Mouse (Mus musculus): ENCODE data around the gene Ntf5. TPM values are rescaled to one million over a fixed set of nuclear protein-coding genes. Genes with fewer than 3 reads are reported as not detected.
"Not testable (repeated sequence)": the region's sequence is repeated elsewhere in the genome, so short reads cannot be mapped to it uniquely, and the experiment has no call there.

Ntf5 gene
- total RNA-seq, 2 experiments from 2014 or later, result not detected

DNA sequence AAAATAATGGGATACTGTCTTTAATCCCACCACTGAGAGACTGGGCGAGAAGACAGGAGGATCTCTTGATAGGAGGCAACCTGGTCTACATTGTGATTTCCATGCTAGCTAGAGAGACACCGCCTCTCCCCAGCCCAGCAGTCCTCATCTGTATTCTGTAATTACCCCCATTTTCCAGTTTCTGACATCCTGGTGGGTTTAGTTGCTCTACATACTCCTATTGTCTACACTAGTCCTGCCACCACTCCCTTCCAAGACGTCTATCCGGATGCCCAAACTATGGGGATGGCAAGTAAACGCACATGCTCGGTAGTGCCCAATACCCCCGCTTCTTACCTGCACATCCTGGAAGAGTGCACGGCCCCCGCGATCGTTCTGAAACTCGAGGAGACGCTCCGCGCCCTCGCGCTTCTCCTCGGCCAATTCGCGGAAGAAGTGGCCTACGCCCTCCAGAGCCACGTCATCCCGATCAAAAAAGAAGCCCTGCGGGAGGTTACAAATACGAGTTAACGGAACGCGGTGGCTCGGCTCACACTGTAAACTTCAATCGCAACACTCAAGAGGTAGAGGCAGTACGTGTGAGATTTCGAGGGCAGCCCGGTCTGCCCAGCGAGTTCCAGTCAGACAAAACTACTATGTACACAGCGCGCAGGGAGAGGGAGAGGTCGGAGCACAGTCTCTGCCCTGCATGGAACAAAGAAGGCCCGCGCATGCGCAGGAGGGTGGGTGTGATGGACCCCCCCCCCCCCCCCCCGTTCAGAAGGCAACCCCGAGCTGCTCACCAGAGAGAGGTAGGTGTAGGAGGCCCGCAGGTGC lies 45.5 kb downstream of the Ntf5 start:
- intact Hi-C loops (cut with DNase I), result no loop called here
- DNase-seq (ENCODE audit: low spot score in 2 of 2), result peak; percentile 78 to 80

DNA sequence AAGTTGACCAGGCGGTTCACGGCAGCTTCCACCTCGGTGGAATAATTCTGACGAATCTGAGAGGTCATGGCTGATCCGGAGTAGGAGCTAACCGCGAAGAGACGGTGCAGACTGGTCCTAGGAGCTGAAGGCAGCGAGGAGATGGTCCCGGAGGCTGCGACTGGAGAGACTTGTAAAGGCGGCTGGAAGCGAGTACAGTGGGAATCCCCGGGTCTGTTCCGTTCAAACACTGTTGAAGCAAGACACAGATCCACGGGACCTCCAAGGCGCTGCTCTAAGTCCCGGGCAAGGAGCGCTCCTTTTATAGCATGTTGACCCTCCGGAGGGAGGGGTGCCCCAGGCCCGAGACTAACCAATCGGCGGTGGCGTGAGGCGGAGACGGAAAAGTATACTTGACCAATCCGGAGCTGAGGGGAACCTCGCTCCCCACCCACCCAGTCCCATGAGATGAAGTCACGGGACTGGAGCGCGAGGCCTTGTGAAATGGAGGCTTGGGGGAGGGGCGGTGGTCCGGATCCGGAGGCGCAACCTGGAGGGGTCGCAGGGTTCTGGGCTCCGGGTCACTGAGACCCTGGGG lies 46.2 kb downstream of the Ntf5 start, which contains the start of gene Ftl1:
Gene Ftl1 (minus strand): TSS at position 321 of the 577 bp plus-strand sequence.
- intact Hi-C loops (cut with DNase I), result loop anchor here (10.0 kb wide), 1 partner anchor 245 kb away; the partner anchor contains the start of gene Dbp
- DNase-seq (ENCODE audit: low spot score in 2 of 2), result peak; percentile 97 to 99

- no peak for DNase-seq (ENCODE audit: low spot score in 2 of 2)
- intact Hi-C loops (cut with DNase I), result loop anchor here (10.0 kb wide), 1 partner anchor 244 kb away; the partner anchor contains the start of gene Dbp
Observed at GRCm38 (mm10) chr7:45460377-45460776, 46.9 kb downstream of the Ntf5 start.

DNA sequence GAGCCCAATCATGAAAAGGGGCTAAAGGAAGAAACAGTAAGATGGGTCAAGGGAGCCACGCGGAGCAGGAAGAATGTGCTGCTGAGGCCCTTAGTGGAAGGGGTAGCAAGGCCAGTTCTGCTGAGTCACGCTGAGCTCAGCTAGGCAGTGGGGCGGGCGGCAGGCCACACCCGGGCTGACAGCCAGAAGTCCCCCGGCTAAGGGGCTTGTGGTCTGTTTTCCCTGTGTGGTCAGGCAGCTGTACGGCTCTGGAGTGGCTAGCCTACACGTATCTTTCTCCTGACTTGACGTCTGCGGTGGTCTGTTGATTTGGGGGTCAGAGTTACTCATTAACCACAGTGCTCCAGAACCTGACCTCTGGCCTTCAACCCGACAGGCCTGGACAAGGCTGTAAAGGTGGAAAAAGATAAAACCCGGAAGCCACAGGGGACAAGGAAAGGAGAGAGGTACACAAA lies 47.4 kb downstream of the Ntf5 start:
- peak; percentile 41 to 42 for DNase-seq (ENCODE audit: low spot score in 2 of 2)
- intact Hi-C loops (cut with DNase I), result loop anchor here (10.0 kb wide), 1 partner anchor 244 kb away; the partner anchor contains the start of gene Dbp

DNA sequence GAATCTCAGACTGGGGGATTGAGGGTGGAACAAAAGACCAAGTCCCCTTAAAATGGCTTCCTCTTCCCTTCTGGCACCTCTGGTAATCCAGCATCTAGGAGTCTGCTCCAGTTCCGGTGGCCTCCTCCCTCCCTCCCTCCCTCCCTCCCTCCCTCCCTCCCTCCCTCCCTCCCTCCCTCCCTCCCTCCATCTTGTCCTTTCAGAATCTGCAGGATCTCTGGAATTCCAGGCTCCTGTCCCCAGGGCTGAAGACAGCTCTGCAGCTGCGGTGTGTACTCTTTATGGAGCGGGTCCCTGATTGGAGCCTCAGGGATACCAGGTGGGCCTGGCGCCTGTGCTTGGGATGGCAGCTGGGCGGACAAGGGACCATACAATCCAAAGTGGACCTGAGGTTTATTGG lies 47.8 kb downstream of the Ntf5 start:
- intact Hi-C loops (cut with DNase I), result loop anchor here (10.0 kb wide), 1 partner anchor 243 kb away; the partner anchor contains the start of gene Dbp
- no peak for DNase-seq (ENCODE audit: low spot score in 2 of 2)

GRCm38 (mm10) chr7:45461781-45462180 lies 48.3 kb downstream of the Ntf5 start:
- intact Hi-C loops (cut with DNase I), result loop anchor here (10.0 kb wide), 1 partner anchor 243 kb away; the partner anchor contains the start of gene Dbp

GRCm38 (mm10) chr7:45462325-45462724 lies 48.8 kb downstream of the Ntf5 start:
- intact Hi-C loops (cut with DNase I), result loop anchor here (10.0 kb wide), 1 partner anchor 242 kb away; the partner anchor contains the start of gene Dbp
- DNase-seq (ENCODE audit: low spot score in 2 of 2), result no peak

More at GRCm38 (mm10) chr7:45461781-45462180, 48.3 kb downstream of the Ntf5 start:
- no peak for DNase-seq (ENCODE audit: low spot score in 2 of 2)

- intact Hi-C loops (cut with DNase I), result loop anchor here (10.0 kb wide), 1 partner anchor 242 kb away; the partner anchor contains the start of gene Dbp
Observed at GRCm38 (mm10) chr7:45462868-45463267, 49.4 kb downstream of the Ntf5 start.

GRCm38 (mm10) chr7:45463987-45464778 lies 50.7 kb downstream of the Ntf5 start:
- intact Hi-C loops (cut with DNase I), result loop anchor here (10.0 kb wide), 1 partner anchor 241 kb away; the partner anchor contains the start of gene Dbp
- DNase-seq (ENCODE audit: low spot score in 2 of 2), result no peak

More at GRCm38 (mm10) chr7:45462868-45463267, 49.4 kb downstream of the Ntf5 start:
- DNase-seq (ENCODE audit: low spot score in 2 of 2), result not testable (repeated sequence)

GRCm38 (mm10) chr7:45465112-45465511 lies 51.6 kb downstream of the Ntf5 start:
- no peak for DNase-seq (ENCODE audit: low spot score in 2 of 2)
- intact Hi-C loops (cut with DNase I), result loop anchor here (10.0 kb wide), 1 partner anchor 240 kb away; the partner anchor contains the start of gene Dbp

GRCm38 (mm10) chr7:45465549-45465948 lies 52.1 kb downstream of the Ntf5 start:
- DNase-seq (ENCODE audit: low spot score in 2 of 2), result no peak

GRCm38 (mm10) chr7:45466283-45467089 lies 53.0 kb downstream of the Ntf5 start, which contains the start of gene Bax:
TSS of gene Bax (minus strand) at chr7:45466898.
- peak; percentile 97 to 98 for DNase-seq (ENCODE audit: low spot score in 2 of 2)
- intact Hi-C loops (cut with DNase I), result loop anchor here (10.0 kb wide), 1 partner anchor 238 kb away; the partner anchor contains the start of gene Dbp

More at GRCm38 (mm10) chr7:45465549-45465948, 52.1 kb downstream of the Ntf5 start:
- intact Hi-C loops (cut with DNase I), result loop anchor here (10.0 kb wide), 1 partner anchor 239 kb away; the partner anchor contains the start of gene Dbp

Small RNA genes within 50 kb of the gene (microRNA-seq; reads per million reads assigned to microRNA genes)
- gene Gm22133, result 0 to 0.26 reads per million in 2 experiments

Other genes starting within 250 kb of the Ntf5 start
- gene Slc17a7, start 249.7 kb upstream of the Ntf5 start, total RNA-seq (2021), result 1,000 to 10,000 TPM; 1,570 to 1,628 TPM
- under 1 TPM in 1 of 2 experiments, not detected in 1; 0.18 TPM for gene Gfy, start 234.1 kb upstream of the Ntf5 start, total RNA-seq (2021)
- not detected for gene Pth2, start 232.7 kb upstream of the Ntf5 start, total RNA-seq (2021)
- gene Ccdc155, start 208.8 kb upstream of the Ntf5 start, total RNA-seq (2021), result 1 to 10 TPM; 3.0 to 3.5 TPM
- gene Dkkl1, start 201.5 kb upstream of the Ntf5 start, total RNA-seq (2021), result 10 to 100 TPM; 13.7 to 17.3 TPM
- gene Tead2, start 197.9 kb upstream of the Ntf5 start, total RNA-seq (2021), result 1 to 10 TPM; 5.6 to 6.1 TPM
- 1 to 10 TPM; 3.4 to 4.0 TPM for gene Cd37, start 174.6 kb upstream of the Ntf5 start, total RNA-seq (2021)
- 1 to 10 TPM in 1 of 2 experiments, under 1 TPM in 1; 0.97 to 1.1 TPM for gene Slc6a16, start 172.6 kb upstream of the Ntf5 start, total RNA-seq (2021)
- under 1 TPM; 0.40 to 0.59 TPM for gene Slc6a21, start 136.2 kb upstream of the Ntf5 start, total RNA-seq (2021)
- gene Trpm4, start 79.9 kb upstream of the Ntf5 start, total RNA-seq (2021), result 10 to 100 TPM; 19.5 to 21.3 TPM
- gene Hrc, start 78.4 kb upstream of the Ntf5 start, total RNA-seq (2021), result 1 to 10 TPM in 1 of 2 experiments, under 1 TPM in 1; 0.99 to 1.2 TPM
- 100 to 1,000 TPM; 159 to 168 TPM for gene Ppfia3, start 46.7 kb upstream of the Ntf5 start, total RNA-seq (2021)
- 100 to 1,000 TPM; 198 to 216 TPM for gene Lin7b, start 43.1 kb upstream of the Ntf5 start, total RNA-seq (2021)
- gene Snrnp70, start 18.0 kb upstream of the Ntf5 start, total RNA-seq (2021), result 100 to 1,000 TPM; 373 to 398 TPM
- gene Kcna7, start 8.0 kb upstream of the Ntf5 start, total RNA-seq (2021), result under 1 TPM in 1 of 2 experiments, not detected in 1; 0.15 TPM
- not detected for gene Lhb, start 7.1 kb downstream of the Ntf5 start, total RNA-seq (2021)
- gene Gys1, start 21.1 kb downstream of the Ntf5 start, total RNA-seq (2021), result 10 to 100 TPM; 14.4 to 16.3 TPM
- 10 to 100 TPM; 32.1 to 35.6 TPM for gene Ruvbl2, start 24.4 kb downstream of the Ntf5 start, total RNA-seq (2021)
- gene Ftl1, start 46.2 kb downstream of the Ntf5 start, total RNA-seq (2021), result 100 to 1,000 TPM; 287 to 302 TPM
- gene Bax, start 53.2 kb downstream of the Ntf5 start, total RNA-seq (2021), result 10 to 100 TPM; 75.0 to 81.0 TPM
- gene Tulp2, start 68.2 kb downstream of the Ntf5 start, total RNA-seq (2021), result not detected
- gene Gm45808, start 73.1 kb downstream of the Ntf5 start, total RNA-seq (2021), result 1 to 10 TPM in 1 of 2 experiments, under 1 TPM in 1; 0.88 to 1.7 TPM
- 1 to 10 TPM; 2.8 to 2.9 TPM for gene Dhdh, start 75.1 kb downstream of the Ntf5 start, total RNA-seq (2021)
- gene Nucb1, start 96.7 kb downstream of the Ntf5 start, total RNA-seq (2021), result 100 to 1,000 TPM; 109 to 110 TPM
- 10 to 100 TPM; 24.2 to 33.3 TPM for gene Ppp1r15a, start 112.6 kb downstream of the Ntf5 start, total RNA-seq (2021)
- 1 to 10 TPM; 1.0 to 2.4 TPM for gene Plekha4, start 112.6 kb downstream of the Ntf5 start, total RNA-seq (2021)
- gene Hsd17b14, start 141.2 kb downstream of the Ntf5 start, total RNA-seq (2021), result not detected
- gene Bcat2, start 156.5 kb downstream of the Ntf5 start, total RNA-seq (2021), result 10 to 100 TPM; 22.6 to 25.2 TPM
- not detected for gene Fgf21, start 201.8 kb downstream of the Ntf5 start, total RNA-seq (2021)
- gene Fut1, start 203.6 kb downstream of the Ntf5 start, total RNA-seq (2021), result not detected
- gene Izumo1, start 208.1 kb downstream of the Ntf5 start, total RNA-seq (2021), result under 1 TPM in 1 of 2 experiments, not detected in 1; 0.26 TPM
- 10 to 100 TPM; 11.2 to 11.3 TPM for gene Rasip1, start 213.8 kb downstream of the Ntf5 start, total RNA-seq (2021)
- gene Mamstr, start 226.3 kb downstream of the Ntf5 start, total RNA-seq (2021), result 1 to 10 TPM; 2.2 to 2.6 TPM